Mouse (Mus musculus): Measurements from ENCODE around the gene Parn. TPM values are rescaled to one million over a fixed set of nuclear protein-coding genes. Genes with fewer than 3 reads are reported as not detected.

Parn gene
- total and polyA plus RNA-seq, 3 experiments: 26.7 to 160 (median 38.2) TPM

DNA sequence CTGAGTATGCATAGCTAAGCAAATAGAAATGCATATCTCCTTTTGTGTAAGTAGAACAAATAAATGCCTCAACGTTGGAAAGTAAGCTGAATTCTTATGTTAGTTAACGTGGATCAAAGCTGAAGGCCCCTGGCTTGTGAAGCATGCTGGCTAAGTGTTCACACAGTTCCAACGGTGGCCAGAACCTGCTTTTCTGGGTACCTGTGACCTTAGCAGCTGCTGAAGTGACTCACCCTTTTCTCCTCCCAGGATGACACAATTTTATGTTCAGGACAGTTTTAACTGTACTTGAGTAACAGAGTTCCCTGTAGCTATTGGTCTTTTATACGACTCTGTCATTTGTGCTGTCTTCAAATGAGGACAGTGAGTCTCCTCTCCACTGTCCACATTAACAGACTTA, 22.0 kb downstream of the Parn start:
- H3K9me3 ChIP-seq (replicated peaks; ENCODE audit: insufficient read depth, low read length): no peaks in the 10 kb centered on the region
- H3K4me3 ChIP-seq (ENCODE audit: control insufficient read depth in 1 of 2, insufficient read depth in 1 of 2, low read depth in 2 of 2, low read length in 2 of 2): no peak overlapping the region
- H3K9ac ChIP-seq (ENCODE audit: control insufficient read depth, low read depth, low read length, poor library complexity, severe bottlenecking): no peak overlapping the region
- DNase-seq (ENCODE audit: low read depth, low spot score): no peak
- H3K79me2 ChIP-seq (ENCODE audit: control insufficient read depth, insufficient read depth, low read length, poor library complexity): no peaks in the 10 kb centered on the region
- no peak for TF ChIP-seq ZMIZ1 (IDR thresholded peaks at IDR 0.05; ENCODE audit: low read depth, low read length)
- no peak for TF ChIP-seq GABPA (IDR thresholded peaks at IDR 0.05; ENCODE audit: low read depth, low read length)
- TF ChIP-seq UBTF (IDR thresholded peaks at IDR 0.05; ENCODE audit: borderline replicate concordance, insufficient read depth, low read depth, low read length): no peak
- TF ChIP-seq POLR2AphosphoS5 (IDR thresholded peaks at IDR 0.05; ENCODE audit: borderline replicate concordance, low read depth, low read length): no peak
- peaks cover 0 to 2% of the 10 kb centered on the region in 2 experiments; a peak in 2 of 4 replicates for H3K36me3 ChIP-seq (ENCODE audit: control insufficient read depth in 1 of 2, insufficient read depth in 2 of 2, low read length in 2 of 2)
- H3K4me1 ChIP-seq (ENCODE audit: control insufficient read depth in 1 of 2, insufficient read depth in 2 of 2, low read length in 2 of 2): no peaks in the 10 kb centered on the region; a peak in 1 of 4 replicates
- H3K27ac ChIP-seq (ENCODE audit: control insufficient read depth, low read depth, low read length): no peak overlapping the region
- H3K27me3 ChIP-seq (ENCODE audit: control insufficient read depth in 1 of 2, insufficient read depth in 2 of 2, low read length in 2 of 2): no peaks in the 10 kb centered on the region

- peak; percentile 13; the same call in 1 of the 2 replicates for TF ChIP-seq ELF1 (IDR thresholded peaks at IDR 0.05; ENCODE audit: low read depth, low read length)
- TF ChIP-seq MAFK (IDR thresholded peaks at IDR 0.05; ENCODE audit: borderline replicate concordance, low read depth, low read length): no peak
- H3K79me2 ChIP-seq (ENCODE audit: control insufficient read depth, insufficient read depth, low read length, poor library complexity): no peaks in the 10 kb centered on the region
- H3K36me3 ChIP-seq (ENCODE audit: control insufficient read depth in 1 of 2, insufficient read depth in 2 of 2, low read length in 2 of 2): no peaks in the 10 kb centered on the region; a peak in 1 of 4 replicates
- no peak overlapping the region for H3K27ac ChIP-seq (ENCODE audit: control insufficient read depth, low read depth, low read length)
- H3K4me1 ChIP-seq (ENCODE audit: control insufficient read depth in 1 of 2, insufficient read depth in 2 of 2, low read length in 2 of 2): no peaks in the 10 kb centered on the region; a peak in 1 of 4 replicates
- no peak overlapping the region for H3K9ac ChIP-seq (ENCODE audit: control insufficient read depth, low read depth, low read length, poor library complexity, severe bottlenecking)
- no peaks in the 10 kb centered on the region for H3K27me3 ChIP-seq (ENCODE audit: control insufficient read depth in 1 of 2, insufficient read depth in 2 of 2, low read length in 2 of 2)
- H3K4me3 ChIP-seq (ENCODE audit: control insufficient read depth in 1 of 2, insufficient read depth in 1 of 2, low read depth in 2 of 2, low read length in 2 of 2): no peak overlapping the region
- DNase-seq (ENCODE audit: low read depth, low spot score): peak; percentile 35
- H3K9me3 ChIP-seq (replicated peaks; ENCODE audit: insufficient read depth, low read length): no peaks in the 10 kb centered on the region
These were observed 23.5 kb downstream of the Parn start for GRCm38 (mm10) chr16:13644474-13644873.

DNA sequence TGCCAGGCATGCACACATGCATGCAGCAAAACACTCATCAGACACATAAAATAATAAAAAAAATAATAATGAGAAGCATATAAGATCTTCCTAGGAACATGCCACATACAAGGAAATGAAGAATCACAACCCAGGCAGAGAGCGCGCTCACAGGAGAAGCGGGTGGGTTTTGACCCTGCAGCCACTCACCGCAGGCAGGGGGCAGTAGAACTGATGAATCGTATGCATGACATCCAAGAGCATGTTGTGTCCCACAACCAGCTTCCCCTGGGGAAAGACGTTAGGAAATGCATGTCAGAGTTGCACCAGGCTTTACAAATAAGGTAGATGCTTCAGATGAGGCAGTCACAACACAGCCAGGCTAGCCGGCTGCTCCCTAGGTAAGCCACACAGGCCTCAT, 27.9 kb downstream of the Parn start:
- Histone ChIP-seq H3K4me1 (ENCODE audit: control insufficient read depth in 1 of 2, insufficient read depth in 2 of 2, low read length in 2 of 2) (no peaks in the 10 kb centered on the region; a peak in 1 of 4 replicates), H3K27me3 (ENCODE audit: control insufficient read depth in 1 of 2, insufficient read depth in 2 of 2, low read length in 2 of 2) (no peaks in the 10 kb centered on the region), H3K79me2 (ENCODE audit: control insufficient read depth, insufficient read depth, low read length, poor library complexity) (no peaks in the 10 kb centered on the region), H3K36me3 (ENCODE audit: control insufficient read depth in 1 of 2, insufficient read depth in 2 of 2, low read length in 2 of 2) (peaks cover 0 to 3% of the 10 kb centered on the region in 2 experiments; a peak in 1 of 4 replicates), H3K9ac (ENCODE audit: control insufficient read depth, low read depth, low read length, poor library complexity, severe bottlenecking) (no peak overlapping the region), H3K27ac (ENCODE audit: control insufficient read depth, low read depth, low read length) (no peak overlapping the region), H3K9me3 (replicated peaks; ENCODE audit: insufficient read depth, low read length) (no peaks in the 10 kb centered on the region), H3K4me3 (ENCODE audit: control insufficient read depth in 1 of 2, insufficient read depth in 1 of 2, low read depth in 2 of 2, low read length in 2 of 2) (no peak overlapping the region)
- DNase-seq (ENCODE audit: low read depth, low spot score): peak; percentile 16
- TF ChIP-seq SMC3 (IDR thresholded peaks at IDR 0.05; ENCODE audit: low read depth, low read length) (peak; percentile 20; the same call in 1 of the 2 replicates), POLR2AphosphoS2 (IDR thresholded peaks at IDR 0.05; ENCODE audit: low read length) (no peak), CTCF (IDR thresholded peaks at IDR 0.05 in 2 of 3, conservative IDR thresholded peaks at IDR 0.05 in 1 of 3; ENCODE audit: control insufficient read depth in 1 of 3, insufficient read depth in 1 of 3, low read depth in 2 of 3, low read length in 3 of 3, poor library complexity in 1 of 3, severe bottlenecking in 1 of 3) (peak; percentile 28 to 53 (median 39); a peak in 5 of 6 replicates)

All from MEL (cell line).